Mouse (Mus musculus) forebrain, postnatal 0 days (tissue): ENCODE measurements at regions not wholly inside any gene's neighbourhood (a gene's known extent, or its start where the extent isn't known, plus 50 kb on each side); places are given as distances from the start of the nearest gene placed in this dataset.

Source experiments
- ATAC-seq: fragments of 200-750 bp; cut with Nextera tagmentation; 2 replicates; pipeline ENCODE4 v1.8.0; 2017; ENCODE audit warnings: mild to moderate bottlenecking, moderate library complexity
- DNase-seq: peaks from one replicate; pipeline ENCODE4 v3.0.0-alpha.2; 2015
- H3K27ac ChIP-seq: fragments of 300-500 bp; sonication (generic); 2 replicates; pipeline ENCODE4 v1.5.1; 2014; ENCODE audit warnings: low read depth, mild to moderate bottlenecking, antibody characterized with exemption, low read length, moderate library complexity, mixed read lengths
- H3K27me3 ChIP-seq: fragments of 300-500 bp; sonication (generic); 2 replicates; pipeline ENCODE4 v1.6.1; 2014; ENCODE audit warnings: mild to moderate bottlenecking, low read length, mixed read lengths; ENCODE audit not compliant: insufficient read depth
- H3K36me3 ChIP-seq: fragments of 300-500 bp; sonication (generic); 2 replicates; pipeline ENCODE4 v1.6.1; 2014; ENCODE audit warnings: mild to moderate bottlenecking, moderate library complexity; ENCODE audit not compliant: insufficient read depth
- H3K4me1 ChIP-seq: fragments of 300-500 bp; sonication (generic); 2 replicates; pipeline ENCODE4 v1.6.1; 2014; ENCODE audit warnings: antibody characterized with exemption; ENCODE audit not compliant: insufficient read depth
- H3K4me2 ChIP-seq: fragments of 300-500 bp; sonication (generic); 2 replicates; pipeline ENCODE4 v1.6.1; 2014; ENCODE audit warnings: low read depth, mild to moderate bottlenecking, moderate library complexity
- H3K4me3 ChIP-seq: fragments of 300-500 bp; sonication (generic); 2 replicates; pipeline ENCODE4 v1.5.1; 2014; ENCODE audit warnings: low read depth, low read length, mixed read lengths
- H3K9ac ChIP-seq: fragments of 300-500 bp; sonication (generic); 2 replicates; pipeline ENCODE4 v1.6.1; 2014; ENCODE audit warnings: mild to moderate bottlenecking
- H3K9me3 ChIP-seq: fragments of 300-500 bp; sonication (generic); 2 replicates; pipeline ENCODE4 v1.6.1; 2016; ENCODE audit warnings: low read length
- CTCF ChIP-seq: sonication (generic); IDR thresholded peaks from 2 replicates; pipeline ENCODE4 v1.5.1; 2016; ENCODE audit warnings: antibody characterized with exemption, control low read depth, low read depth
- WGBS: fragments of 180-500 bp; shearing (Covaris S2); extraction: QIAGEN DNeasy Blood & Tissue Kit; methylation state at CpG from one replicate; pipeline ENCODE4 v1.1.7; 2014; 5-methylcytosine and 5-hydroxymethylcytosine counted together

GRCm38 (mm10) chr6:117105182-117105589, 63.1 kb upstream of the Cxcl12 start:
- TF ChIP-seq CTCF: no peak
- no peak overlapping the region for H3K4me2 ChIP-seq
- DNase-seq (peak; percentile 13), ATAC-seq (peak; percentile 32; the same call in 1 of the 2 replicates)
- H3K9ac ChIP-seq: no peak overlapping the region
- no peaks in the 10 kb centered on the region for H3K36me3 ChIP-seq
- no peaks in the 10 kb centered on the region for H3K9me3 ChIP-seq
- H3K27ac ChIP-seq: no peak overlapping the region
- WGBS: 58% methylated on average over 6 of the region's 6 CpGs
- no peaks in the 10 kb centered on the region for H3K4me1 ChIP-seq
- H3K4me3 ChIP-seq: no peak overlapping the region
- no peaks in the 10 kb centered on the region for H3K27me3 ChIP-seq

DNA sequence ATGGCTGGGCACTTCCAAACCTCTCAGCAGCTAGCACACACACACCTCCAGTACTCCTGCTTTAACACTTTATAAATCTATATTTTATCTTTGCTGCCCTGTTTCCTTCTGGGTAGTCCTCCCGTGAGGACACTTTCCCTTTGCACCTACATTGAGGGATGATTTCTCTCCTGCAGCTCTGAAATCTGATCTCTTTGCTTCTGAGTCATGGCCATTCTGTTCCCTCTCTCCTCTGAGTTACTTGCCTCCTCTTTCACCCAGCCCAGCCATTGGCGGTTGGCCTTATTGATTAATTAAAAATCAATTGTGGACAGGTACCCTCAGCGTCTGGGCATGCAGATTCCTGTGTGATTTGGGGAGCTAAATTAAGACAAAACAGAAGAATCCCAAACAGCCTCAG, 58.0 kb upstream of the Cxcl12 start:
- Histone ChIP-seq H3K27ac (no peak overlapping the region), H3K4me1 (no peaks in the 10 kb centered on the region), H3K4me2 (no peak overlapping the region), H3K36me3 (no peaks in the 10 kb centered on the region), H3K9ac (no peak overlapping the region), H3K9me3 (no peaks in the 10 kb centered on the region), H3K4me3 (no peak overlapping the region), H3K27me3 (no peaks in the 10 kb centered on the region)
- no peak for ATAC-seq
- TF ChIP-seq CTCF: no peak
- no peak for DNase-seq
- 65% methylated on average over 3 of the region's 3 CpGs for WGBS

DNA sequence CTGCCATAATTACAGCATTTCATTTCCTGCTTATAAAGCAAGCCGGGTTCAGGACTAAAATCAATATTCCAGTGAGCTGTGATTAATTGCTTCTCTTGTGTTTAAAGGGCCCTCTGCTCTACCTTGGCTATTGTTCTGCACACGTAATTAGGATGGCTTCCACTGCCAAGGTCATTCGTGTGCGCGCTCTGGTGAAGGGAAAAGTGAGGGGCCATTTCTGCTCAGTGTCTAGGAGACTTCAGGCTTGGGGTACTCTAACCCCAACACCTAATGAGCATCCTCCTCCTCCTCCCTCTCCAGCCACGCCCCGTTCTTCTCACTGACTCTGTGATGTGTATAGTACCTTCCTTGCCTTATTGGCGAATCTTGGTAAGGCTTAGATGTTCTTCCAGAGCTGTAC, 53.5 kb upstream of the Cxcl12 start:
- 72% methylated on average over 8 of the region's 8 CpGs for WGBS
- ATAC-seq: no peak
- TF ChIP-seq CTCF: no peak
- no peak overlapping the region for H3K4me2 ChIP-seq
- no peak for DNase-seq
- H3K27ac ChIP-seq: no peak overlapping the region
- no peaks in the 10 kb centered on the region for H3K4me1 ChIP-seq
- H3K4me3 ChIP-seq: no peak overlapping the region
- no peak overlapping the region for H3K9ac ChIP-seq
- no peaks in the 10 kb centered on the region for H3K36me3 ChIP-seq
- no peaks in the 10 kb centered on the region for H3K9me3 ChIP-seq
- no peaks in the 10 kb centered on the region for H3K27me3 ChIP-seq

- ATAC-seq (no peak), DNase-seq (peak; percentile 51)
- TF ChIP-seq CTCF: no peak
- 76% methylated on average over 3 of the region's 3 CpGs for WGBS
- H3K4me3 ChIP-seq: no peak overlapping the region
- no peaks in the 10 kb centered on the region for H3K9me3 ChIP-seq
- H3K36me3 ChIP-seq: no peaks in the 10 kb centered on the region
- no peak overlapping the region for H3K4me2 ChIP-seq
- no peaks in the 10 kb centered on the region for H3K4me1 ChIP-seq
- H3K27me3 ChIP-seq: no peaks in the 10 kb centered on the region
- no peak overlapping the region for H3K9ac ChIP-seq
- no peak overlapping the region for H3K27ac ChIP-seq
Measured at GRCm38 (mm10) chr6:117118081-117118480, 50.3 kb upstream of the Cxcl12 start.
